Mouse (Mus musculus) frontal cortex, adult (tissue): ENCODE data around the gene Hist2h2bb.
"Not testable (repeated sequence)": the region's sequence is repeated elsewhere in the genome, so short reads cannot be mapped to it uniquely, and the experiment has no call there.

Experiments used
- ATAC-seq: cut with Nextera tagmentation; 2 replicates; pipeline ENCODE4 v1.9.2; 2017; ENCODE audit warnings: mild to moderate bottlenecking, moderate library complexity, mixed read lengths; ENCODE audit not compliant: low TSS enrichment

The Hist2h2bb gene

GRCm38 (mm10) chr3:96263558-96264403, 5.8 kb upstream of the Hist2h2bb start:
- ATAC-seq = 0 out of 2 replicates have a peak, but pooled peaks have one; percentile 17

- ATAC-seq = no peak
These were observed 5.1 kb upstream of the Hist2h2bb start for GRCm38 (mm10) chr3:96264404-96264949.

GRCm38 (mm10) chr3:96266132-96266710, 3.3 kb upstream of the Hist2h2bb start:
- ATAC-seq = no peak

- ATAC-seq = no peak
These were observed 2.0 kb upstream of the Hist2h2bb start for GRCm38 (mm10) chr3:96267541-96267940.

- peak; percentile 81 for ATAC-seq
These were observed 1.3 kb upstream of the Hist2h2bb start, which contains the start of gene Hist2h3b for GRCm38 (mm10) chr3:96268051-96268775. Gene Hist2h3b (plus strand): TSS chr3:96268654.

GRCm38 (mm10) chr3:96268776-96269378, 675 bp upstream of the Hist2h2bb start:
- ATAC-seq = peak; percentile 22; the same call in 1 of the 2 replicates

- ATAC-seq = no peak
These were observed 4.3 kb downstream of the Hist2h2bb start for GRCm38 (mm10) chr3:96273591-96274465.

- peak; percentile 53 for ATAC-seq
These were observed 7.9 kb downstream of the Hist2h2bb start for GRCm38 (mm10) chr3:96277428-96277799.

- ATAC-seq = peak; percentile 96
These were observed 8.5 kb downstream of the Hist2h2bb start for GRCm38 (mm10) chr3:96277800-96278624.

GRCm38 (mm10) chr3:96280660-96281059, 11.1 kb downstream of the Hist2h2bb start:
- ATAC-seq = no peak

GRCm38 (mm10) chr3:96284457-96284856, 14.9 kb downstream of the Hist2h2bb start:
- 0 out of 2 replicates have a peak, but pooled peaks have one; percentile 52 for ATAC-seq

GRCm38 (mm10) chr3:96287334-96287733, 17.8 kb downstream of the Hist2h2bb start:
- not testable (repeated sequence) for ATAC-seq

- ATAC-seq = no peak
These were observed 19.6 kb downstream of the Hist2h2bb start for GRCm38 (mm10) chr3:96289201-96289600.

GRCm38 (mm10) chr3:96290727-96291126, 21.2 kb downstream of the Hist2h2bb start:
- not testable (repeated sequence) for ATAC-seq

- ATAC-seq = no peak
These were observed 23.1 kb downstream of the Hist2h2bb start for GRCm38 (mm10) chr3:96292641-96293040.

- ATAC-seq = no peak
These were observed 23.8 kb downstream of the Hist2h2bb start for GRCm38 (mm10) chr3:96293368-96293767.

GRCm38 (mm10) chr3:96293787-96294186, 24.2 kb downstream of the Hist2h2bb start, which contains the start of gene Fcgr1:
Gene Fcgr1 (minus strand): TSS chr3:96293969.
- ATAC-seq = no peak

- no peak for ATAC-seq
These were observed 28.8 kb downstream of the Hist2h2bb start for GRCm38 (mm10) chr3:96298360-96298759.

- ATAC-seq = no peak
These were observed 30.0 kb downstream of the Hist2h2bb start for GRCm38 (mm10) chr3:96299562-96299961.
